14 mouse cellular contexts compared by ENCODE assay signal in the genomic region with DNA sequence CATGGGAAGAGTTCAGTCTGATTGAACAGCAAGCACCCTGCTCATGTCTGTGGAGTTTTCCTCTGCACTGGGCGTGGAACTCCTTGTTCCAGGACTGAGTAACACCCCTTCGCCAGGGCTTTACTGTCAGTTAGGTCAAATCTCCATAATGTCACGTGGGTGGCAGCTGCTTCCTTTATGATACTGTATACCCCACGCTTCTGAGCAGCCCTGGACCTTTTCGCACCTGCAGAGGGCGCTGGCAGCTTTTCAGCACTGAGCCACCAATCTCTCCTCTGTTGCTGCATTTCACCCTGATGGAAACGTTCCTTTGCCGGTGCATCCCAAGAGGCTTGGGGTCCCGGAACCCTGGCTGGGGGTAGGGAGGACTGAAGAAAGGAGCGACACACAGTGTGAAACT. TPM values are rescaled to one million over a fixed set of nuclear protein-coding genes. Genes with fewer than 3 reads are reported as not detected.
DNase-seq lines count a peak whose midpoint lies in the region; ATAC-seq and TF ChIP-seq lines count a peak whose summit lies in the region.
"Had no signal": no experiment of that assay in that cellular context is flagged by ENCODE, and none has a peak within 500 bp of the region (broad histone marks: within the 10 kb centered on the region; RNA-seq: fewer than 3 reads in every experiment).

No protein-coding gene starts in this region.

- no peak for TF ChIP-seq EP300 in liver, postnatal 0 days (IDR thresholded peaks at IDR 0.05; ENCODE audit: low read depth)

- no peak overlapping the region for H3K9ac ChIP-seq in liver, postnatal 0 days (replicated peaks)
- no peak overlapping the region for H3K9ac ChIP-seq in hindbrain, embryonic 14.5 days
- H3K9ac ChIP-seq: embryonic facial prominence, embryonic 15.5 days; limb, embryonic 13.5 days; midbrain, embryonic 12.5 days had no signal

- H3K4me3 ChIP-seq in gastrocnemius, adult 2 months = no peak overlapping the region
- no peak overlapping the region for H3K4me3 ChIP-seq in thymus, adult 2 months (ENCODE audit: control insufficient read depth, insufficient read depth, low read length)
- no peak overlapping the region for H3K4me3 ChIP-seq in liver, postnatal 0 days (ENCODE audit: low read depth, low read length)
- no peak overlapping the region for H3K4me3 ChIP-seq in hindbrain, embryonic 14.5 days (replicated peaks; ENCODE audit: low read length)
- H3K4me3 ChIP-seq: embryonic facial prominence, embryonic 15.5 days; limb, embryonic 13.5 days; midbrain, embryonic 12.5 days had no signal

- intact Hi-C loops in gastrocnemius, adult 2 months (cut with DNase I) = no loop called here

- ATAC-seq in liver, postnatal 0 days = peak; percentile 71
- ATAC-seq in hindbrain, embryonic 14.5 days (ENCODE audit: low FRiP score) = no peak

- H3K4me1 ChIP-seq in thymus, adult 2 months (replicated peaks; ENCODE audit: control insufficient read depth, insufficient read depth, low read length) = peaks cover 7% of the 10 kb centered on the region
- H3K4me1 ChIP-seq in liver, postnatal 0 days (ENCODE audit: insufficient read depth) = no peaks in the 10 kb centered on the region
- H3K4me1 ChIP-seq in hindbrain, embryonic 14.5 days (replicated peaks; ENCODE audit: control insufficient read depth, insufficient read depth, low read length) = no peaks in the 10 kb centered on the region
- H3K4me1 ChIP-seq: embryonic facial prominence, embryonic 15.5 days; limb, embryonic 13.5 days; midbrain, embryonic 12.5 days had no signal

- H3K27ac ChIP-seq in gastrocnemius, adult 2 months = no peak overlapping the region
- H3K27ac ChIP-seq in thymus, adult 2 months (ENCODE audit: control insufficient read depth, insufficient read depth, low read length) = no peak overlapping the region
- no peak overlapping the region for H3K27ac ChIP-seq in liver, postnatal 0 days (ENCODE audit: low read depth)
- H3K27ac ChIP-seq in hindbrain, embryonic 14.5 days = no peak overlapping the region
- H3K27ac ChIP-seq: embryonic facial prominence, embryonic 15.5 days; limb, embryonic 13.5 days; midbrain, embryonic 12.5 days had no signal

- TF ChIP-seq POLR2A in thymus, adult 2 months (IDR thresholded peaks at IDR 0.05; ENCODE audit: control insufficient read depth, extremely low read depth, insufficient read depth, low read length, poor library complexity) = no peak

- 78% methylated on average over 10 of the region's 10 CpGs for WGBS in thymus, adult 2 months
- WGBS in liver, postnatal 0 days (ENCODE audit: insufficient replicate concordance) = 64% methylated on average over 10 of the region's 10 CpGs
- WGBS in hindbrain, embryonic 14.5 days = 77% methylated on average over 10 of the region's 10 CpGs

- no peak for DNase-seq in gastrocnemius, adult 2 months
- DNase-seq in gastrocnemius, postnatal 10 days = no peak
- DNase-seq in thymus, adult 2 months = peak; percentile 52
- no peak for DNase-seq in thymus, adult 18-20 months
- DNase-seq in liver, postnatal 0 days = peak; percentile 48
- no peak for DNase-seq in right cerebral cortex, adult 18-20 months
- no peak for DNase-seq in testis, postnatal 14 days (ENCODE audit: low spot score)
- no peak for DNase-seq in hindbrain, embryonic 14.5 days (ENCODE audit: low spot score)
- DNase-seq: cerebellum, adult 11-12 months; gastrocnemius, postnatal 14 days; heart, postnatal 4 days had no signal

- H3K9me3 ChIP-seq in liver, postnatal 0 days (ENCODE audit: low read length) = no peaks in the 10 kb centered on the region
- no peaks in the 10 kb centered on the region for H3K9me3 ChIP-seq in hindbrain, embryonic 14.5 days (ENCODE audit: control insufficient read depth, low read length)
- H3K9me3 ChIP-seq: embryonic facial prominence, embryonic 15.5 days; limb, embryonic 13.5 days; midbrain, embryonic 12.5 days had no signal

- H3K4me2 ChIP-seq in liver, postnatal 0 days (ENCODE audit: low read depth, low read length) = no peak overlapping the region
- no peak overlapping the region for H3K4me2 ChIP-seq in hindbrain, embryonic 14.5 days (replicated peaks)
- H3K4me2 ChIP-seq: embryonic facial prominence, embryonic 15.5 days; limb, embryonic 13.5 days; midbrain, embryonic 12.5 days had no signal

- peak; percentile 22; the same call in 1 of the 2 replicates for TF ChIP-seq CTCF in gastrocnemius, adult 2 months (IDR thresholded peaks at IDR 0.05)
- TF ChIP-seq CTCF in thymus, adult 2 months (IDR thresholded peaks at IDR 0.05; ENCODE audit: borderline replicate concordance, control insufficient read depth, extremely low read depth, insufficient read depth, low read length, poor library complexity) = peak; percentile 47; the same call in 1 of the 2 replicates
- peak; percentile 54 for TF ChIP-seq CTCF in liver, postnatal 0 days (IDR thresholded peaks at IDR 0.05; ENCODE audit: low read depth)

- H3K36me3 ChIP-seq in thymus, adult 2 months (ENCODE audit: control insufficient read depth, insufficient read depth, low read length) = no peaks in the 10 kb centered on the region
- H3K36me3 ChIP-seq in liver, postnatal 0 days (replicated peaks; ENCODE audit: insufficient read depth, low read length) = no peaks in the 10 kb centered on the region
- H3K36me3 ChIP-seq in hindbrain, embryonic 14.5 days (replicated peaks; ENCODE audit: control insufficient read depth, insufficient read depth) = peaks cover 55% of the 10 kb centered on the region

- no peaks in the 10 kb centered on the region for H3K27me3 ChIP-seq in thymus, adult 2 months (ENCODE audit: control insufficient read depth, insufficient read depth, low read length)
- H3K27me3 ChIP-seq in liver, postnatal 0 days (ENCODE audit: insufficient read depth, low read length) = no peaks in the 10 kb centered on the region
- no peaks in the 10 kb centered on the region for H3K27me3 ChIP-seq in hindbrain, embryonic 14.5 days (ENCODE audit: control insufficient read depth, insufficient read depth, low read length)
- H3K27me3 ChIP-seq: embryonic facial prominence, embryonic 15.5 days; limb, embryonic 13.5 days; midbrain, embryonic 12.5 days had no signal

RNA-seq across cellular contexts. Expression of a gene that starts 17.4 kb away (rescaled TPM):
- total RNA-seq in gastrocnemius, adult 2 months (2021) = 10 to 100 TPM; 27.7 to 34.3 TPM
- 10 to 100 TPM; 20.4 to 25.7 TPM for total RNA-seq in gastrocnemius, postnatal 10 days (2021)
- polyA plus RNA-seq in thymus, adult 2 months (2012; rRNA removed) = 122 and 127 TPM in 2 replicates
- polyA plus RNA-seq in liver, postnatal 0 days (2015; fragmentation: Nextera tagmentation; extraction: Ambion mirVana) = 9.6 and 12.4 TPM in 2 replicates
- 37.3 and 38.1 TPM in 2 replicates for polyA plus RNA-seq in hindbrain, embryonic 14.5 days (2014; fragmentation: Nextera tagmentation; extraction: Ambion mirVana)

RNA-seq across cellular contexts. Expression of a gene that starts 32.0 kb away (rescaled TPM):
- total RNA-seq in gastrocnemius, adult 2 months (2021) = 10 to 100 TPM; 15.4 to 16.3 TPM
- 10 to 100 TPM; 17.6 to 18.2 TPM for total RNA-seq in gastrocnemius, postnatal 10 days (2021)
- 55.7 and 57.6 TPM in 2 replicates for polyA plus RNA-seq in thymus, adult 2 months (2012; rRNA removed)
- polyA plus RNA-seq in liver, postnatal 0 days (2015; fragmentation: Nextera tagmentation; extraction: Ambion mirVana) = 13.2 and 14.7 TPM in 2 replicates
- 40.7 and 48.0 TPM in 2 replicates for polyA plus RNA-seq in hindbrain, embryonic 14.5 days (2014; fragmentation: Nextera tagmentation; extraction: Ambion mirVana)

RNA-seq across cellular contexts. Expression of a gene that starts 32.0 kb away (rescaled TPM):
- total RNA-seq in gastrocnemius, adult 2 months (2021) = 10 to 100 TPM; 36.7 to 38.5 TPM
- 10 to 100 TPM; 42.1 to 48.8 TPM for total RNA-seq in gastrocnemius, postnatal 10 days (2021)
- polyA plus RNA-seq in thymus, adult 2 months (2012; rRNA removed) = 25.2 and 25.4 TPM in 2 replicates
- 26.3 and 30.7 TPM in 2 replicates for polyA plus RNA-seq in liver, postnatal 0 days (2015; fragmentation: Nextera tagmentation; extraction: Ambion mirVana)
- 67.8 TPM in 2 replicates for polyA plus RNA-seq in hindbrain, embryonic 14.5 days (2014; fragmentation: Nextera tagmentation; extraction: Ambion mirVana)

RNA-seq across cellular contexts. Expression of a gene that starts 58.3 kb away (rescaled TPM):
- 1 to 10 TPM; 4.5 to 4.8 TPM for total RNA-seq in gastrocnemius, adult 2 months (2021)
- total RNA-seq in gastrocnemius, postnatal 10 days (2021) = 1 to 10 TPM; 4.9 to 6.0 TPM
- 33.2 and 38.5 TPM in 2 replicates for polyA plus RNA-seq in thymus, adult 2 months (2012; rRNA removed)
- polyA plus RNA-seq in liver, postnatal 0 days (2015; fragmentation: Nextera tagmentation; extraction: Ambion mirVana) = 3.6 and 3.7 TPM in 2 replicates
- 18.8 and 22.7 TPM in 2 replicates for polyA plus RNA-seq in hindbrain, embryonic 14.5 days (2014; fragmentation: Nextera tagmentation; extraction: Ambion mirVana)

Comparison
In these comparisons a context has a peak if more than half of its experiments do, and no peak if none do; other contexts are left out.
1. DNase-seq: peak in thymus, adult 2 months (single experiment) and liver, postnatal 0 days (single experiment); none in gastrocnemius, adult 2 months (single experiment), gastrocnemius, postnatal 10 days (single experiment), thymus, adult 18-20 months (0 of 2), right cerebral cortex, adult 18-20 months (single experiment), testis, postnatal 14 days (single experiment) and hindbrain, embryonic 14.5 days (single experiment).
2. Peak in every context shown above with its lines, with median percentiles within 50 percentile points of each other: CTCF ChIP-seq.